Mouse (Mus musculus): ENCODE data around the gene Mark2. TPM values are rescaled to one million over a fixed set of nuclear protein-coding genes. Genes with fewer than 3 reads are reported as not detected.

Gene Mark2
- polyA plus RNA-seq, 1 experiment from 2014 or later = 44.7 TPM

DNA sequence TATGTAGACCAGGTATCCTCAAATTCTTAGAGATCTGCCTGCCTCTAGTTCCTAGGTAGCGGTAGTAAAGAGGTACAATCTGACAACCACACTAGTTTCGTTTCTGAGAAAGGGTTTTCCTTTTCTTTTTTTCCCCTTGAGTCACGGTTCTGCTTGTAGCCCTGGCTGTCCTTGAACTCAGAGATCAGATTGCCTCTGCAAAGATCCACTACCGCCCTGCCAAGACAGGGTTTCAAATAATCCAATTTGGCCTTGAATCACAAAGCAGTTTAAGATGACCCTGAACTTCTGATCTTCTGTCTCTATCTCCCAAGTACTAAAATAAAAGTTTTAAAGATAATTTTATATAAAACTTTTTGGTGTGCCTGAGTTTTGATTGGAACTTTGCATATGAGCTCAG, 23.9 kb downstream of the Mark2 start:
- Histone ChIP-seq H3K9ac (ENCODE audit: low read length) (no peak overlapping the region), H3K27ac (replicated peaks) (no peak overlapping the region), H3K4me1 (replicated peaks; ENCODE audit: control insufficient read depth, insufficient read depth) (peaks cover 2% of the 10 kb centered on the region; the same call in 1 of the 2 replicates), H3K36me3 (ENCODE audit: control insufficient read depth, insufficient read depth, low read length) (no peaks in the 10 kb centered on the region), H3K9me3 (ENCODE audit: control insufficient read depth, low read length) (no peaks in the 10 kb centered on the region), H3K4me2 (replicated peaks; ENCODE audit: low read depth) (no peak overlapping the region), H3K27me3 (ENCODE audit: control insufficient read depth, insufficient read depth, low read length) (no peaks in the 10 kb centered on the region), H3K4me3 (ENCODE audit: low read depth, low read length) (no peak overlapping the region)
- TF ChIP-seq CTCF (IDR thresholded peaks at IDR 0.05; ENCODE audit: low read depth) (no peak), EP300 (optimal IDR thresholded peaks at IDR 0.05) (no peak)
- no peak for ATAC-seq (ENCODE audit: low FRiP score, low TSS enrichment)
- 66% methylated on average over 4 of the region's 4 CpGs for WGBS
- no peak for DNase-seq (ENCODE audit: low spot score)

- Histone ChIP-seq H3K27ac (replicated peaks) (no peak overlapping the region), H3K4me3 (ENCODE audit: low read depth, low read length) (no peak overlapping the region), H3K4me2 (replicated peaks; ENCODE audit: low read depth) (no peak overlapping the region), H3K27me3 (ENCODE audit: control insufficient read depth, insufficient read depth, low read length) (no peaks in the 10 kb centered on the region), H3K9ac (ENCODE audit: low read length) (no peak overlapping the region), H3K4me1 (replicated peaks; ENCODE audit: control insufficient read depth, insufficient read depth) (peaks cover 3% of the 10 kb centered on the region; the same call in 1 of the 2 replicates), H3K9me3 (ENCODE audit: control insufficient read depth, low read length) (no peaks in the 10 kb centered on the region), H3K36me3 (ENCODE audit: control insufficient read depth, insufficient read depth, low read length) (no peaks in the 10 kb centered on the region)
- WGBS = 58% methylated on average over 4 of the region's 4 CpGs
- no peak for DNase-seq (ENCODE audit: low spot score)
- ATAC-seq (ENCODE audit: low FRiP score, low TSS enrichment) = no peak
- TF ChIP-seq CTCF (IDR thresholded peaks at IDR 0.05; ENCODE audit: low read depth) = no peak
- no peak for TF ChIP-seq EP300 (optimal IDR thresholded peaks at IDR 0.05)
Observed at GRCm38 (mm10) chr19:7316822-7317221, 24.8 kb downstream of the Mark2 start.

DNA sequence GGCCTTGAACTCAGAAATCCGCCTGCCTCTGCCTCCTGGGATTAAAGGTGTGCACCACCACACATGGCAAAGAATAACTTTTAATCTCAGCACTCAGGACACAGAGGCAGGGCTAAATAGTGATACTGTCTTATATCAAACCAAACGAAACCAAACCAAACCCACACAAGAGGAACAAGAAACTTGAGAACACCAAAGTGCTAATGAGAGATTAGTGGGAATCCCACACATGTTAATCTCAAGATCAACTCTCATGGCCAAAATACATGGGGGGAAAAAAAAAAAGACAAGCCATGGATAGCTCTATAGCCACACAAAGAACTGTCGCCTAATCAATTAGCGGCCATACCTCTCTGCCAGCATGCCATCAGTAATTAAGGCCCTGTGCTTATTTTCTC, 26.1 kb downstream of the Mark2 start:
- Histone ChIP-seq H3K9me3 (ENCODE audit: control insufficient read depth, low read length) (no peaks in the 10 kb centered on the region), H3K4me1 (replicated peaks; ENCODE audit: control insufficient read depth, insufficient read depth) (peaks cover 4% of the 10 kb centered on the region), H3K27me3 (ENCODE audit: control insufficient read depth, insufficient read depth, low read length) (no peaks in the 10 kb centered on the region), H3K4me2 (replicated peaks; ENCODE audit: low read depth) (no peak overlapping the region), H3K36me3 (ENCODE audit: control insufficient read depth, insufficient read depth, low read length) (no peaks in the 10 kb centered on the region), H3K9ac (ENCODE audit: low read length) (no peak overlapping the region), H3K4me3 (ENCODE audit: low read depth, low read length) (no peak overlapping the region), H3K27ac (replicated peaks) (no peak overlapping the region)
- TF ChIP-seq EP300 (optimal IDR thresholded peaks at IDR 0.05) (no peak), CTCF (IDR thresholded peaks at IDR 0.05; ENCODE audit: low read depth) (no peak)
- no peak for ATAC-seq (ENCODE audit: low FRiP score, low TSS enrichment)
- 83% methylated on average over 4 of the region's 4 CpGs for WGBS
- no peak for DNase-seq (ENCODE audit: low spot score)

- DNase-seq (ENCODE audit: low spot score) = no peak
- Histone ChIP-seq H3K9ac (ENCODE audit: low read length) (no peak overlapping the region), H3K27ac (replicated peaks) (no peak overlapping the region), H3K27me3 (ENCODE audit: control insufficient read depth, insufficient read depth, low read length) (no peaks in the 10 kb centered on the region), H3K36me3 (ENCODE audit: control insufficient read depth, insufficient read depth, low read length) (no peaks in the 10 kb centered on the region), H3K4me2 (replicated peaks; ENCODE audit: low read depth) (no peak overlapping the region), H3K4me1 (replicated peaks; ENCODE audit: control insufficient read depth, insufficient read depth) (peaks cover 9% of the 10 kb centered on the region), H3K4me3 (ENCODE audit: low read depth, low read length) (no peak overlapping the region), H3K9me3 (ENCODE audit: control insufficient read depth, low read length) (no peaks in the 10 kb centered on the region)
- 63% methylated on average over 8 of the region's 8 CpGs for WGBS
- ATAC-seq (ENCODE audit: low FRiP score, low TSS enrichment) = no peak
- TF ChIP-seq EP300 (optimal IDR thresholded peaks at IDR 0.05) (no peak), CTCF (IDR thresholded peaks at IDR 0.05; ENCODE audit: low read depth) (no peak)
Observed at GRCm38 (mm10) chr19:7314976-7315586, 26.6 kb downstream of the Mark2 start.

- Histone ChIP-seq H3K27ac (replicated peaks) (peak overlapping the region; percentile 63; the same call in 1 of the 2 replicates), H3K4me3 (ENCODE audit: low read depth, low read length) (no peak overlapping the region), H3K27me3 (ENCODE audit: control insufficient read depth, insufficient read depth, low read length) (no peaks in the 10 kb centered on the region), H3K4me2 (replicated peaks; ENCODE audit: low read depth) (no peak overlapping the region), H3K36me3 (ENCODE audit: control insufficient read depth, insufficient read depth, low read length) (no peaks in the 10 kb centered on the region), H3K9ac (ENCODE audit: low read length) (no peak overlapping the region), H3K9me3 (ENCODE audit: control insufficient read depth, low read length) (no peaks in the 10 kb centered on the region), H3K4me1 (replicated peaks; ENCODE audit: control insufficient read depth, insufficient read depth) (peaks cover 18% of the 10 kb centered on the region)
- no peak for TF ChIP-seq EP300 (optimal IDR thresholded peaks at IDR 0.05)
- DNase-seq (ENCODE audit: low spot score) (no peak), ATAC-seq (ENCODE audit: low FRiP score, low TSS enrichment) (no peak)
- 62% methylated on average over 2 of the region's 2 CpGs for WGBS
Observed at GRCm38 (mm10) chr19:7313660-7314059, 28.0 kb downstream of the Mark2 start.

DNA sequence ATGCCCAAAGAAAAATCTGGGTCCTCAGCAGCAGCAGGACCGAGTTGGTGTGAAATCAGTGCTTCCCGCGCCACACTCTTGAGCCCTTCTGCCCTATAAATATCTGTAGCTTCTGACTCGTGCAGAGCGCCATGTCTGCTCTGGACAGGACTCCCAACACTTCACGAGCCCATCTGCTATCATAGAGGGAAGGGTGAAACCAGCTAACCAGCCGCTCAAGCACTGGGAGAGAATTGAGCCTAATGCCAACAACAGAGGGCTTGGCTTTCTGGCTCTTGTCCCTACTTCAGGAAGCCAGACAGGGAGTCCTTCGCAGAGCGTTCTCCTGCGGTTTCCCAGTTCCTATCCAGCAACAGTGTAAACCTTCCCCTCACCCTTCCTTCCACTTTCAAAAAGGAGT, 30.4 kb downstream of the Mark2 start:
- peaks cover 25% of the 10 kb centered on the region for H3K4me1 ChIP-seq (replicated peaks; ENCODE audit: control insufficient read depth, insufficient read depth)
- peak overlapping the region; percentile 39 for H3K9ac ChIP-seq (ENCODE audit: low read length)
- peak; percentile 41 for DNase-seq (ENCODE audit: low spot score)
- TF ChIP-seq CTCF (IDR thresholded peaks at IDR 0.05; ENCODE audit: low read depth) (no peak), EP300 (optimal IDR thresholded peaks at IDR 0.05) (no peak)
- no peaks in the 10 kb centered on the region for H3K9me3 ChIP-seq (ENCODE audit: control insufficient read depth, low read length)
- H3K27ac ChIP-seq (replicated peaks) = peak overlapping the region; percentile 94
- H3K36me3 ChIP-seq (ENCODE audit: control insufficient read depth, insufficient read depth, low read length) = no peaks in the 10 kb centered on the region
- H3K27me3 ChIP-seq (ENCODE audit: control insufficient read depth, insufficient read depth, low read length) = no peaks in the 10 kb centered on the region
- no peak overlapping the region for H3K4me3 ChIP-seq (ENCODE audit: low read depth, low read length)
- ATAC-seq (ENCODE audit: low FRiP score, low TSS enrichment) = no peak
- peak overlapping the region; percentile 37 for H3K4me2 ChIP-seq (replicated peaks; ENCODE audit: low read depth)
- 20% methylated on average over 10 of the region's 10 CpGs for WGBS

All from stomach, postnatal 0 days (tissue).